Mouse (Mus musculus) lung, postnatal 0 days (tissue): ENCODE results near the gene Slc8a2. TPM values are rescaled to one million over a fixed set of nuclear protein-coding genes. Genes with fewer than 3 reads are reported as not detected.

ENCODE experiments used
- ATAC-seq: fragments of 200-750 bp; cut with Nextera tagmentation; 2 replicates; pipeline ENCODE4 v1.8.0; 2017; ENCODE audit warnings: moderate library complexity
- DNase-seq: peaks from one replicate; pipeline ENCODE4 v3.0.0-alpha.2; 2016; ENCODE audit warnings: low spot score
- H3K27ac ChIP-seq: fragments of 300-500 bp; sonication (generic); 2 replicates; pipeline ENCODE4 v1.5.1; 2014; ENCODE audit warnings: antibody characterized with exemption, mild to moderate bottlenecking, low read length, mixed read lengths
- H3K27me3 ChIP-seq: fragments of 300-500 bp; sonication (generic); replicated peaks from 2 replicates; pipeline ENCODE4 v1.6.1; 2014; ENCODE audit warnings: low read length, mixed read lengths; ENCODE audit not compliant: insufficient read depth
- H3K36me3 ChIP-seq: fragments of 300-500 bp; sonication (generic); 2 replicates; pipeline ENCODE4 v1.6.1; 2014; ENCODE audit warnings: low read length, mixed read lengths; ENCODE audit not compliant: insufficient read depth
- H3K4me1 ChIP-seq: fragments of 300-500 bp; sonication (generic); 2 replicates; pipeline ENCODE4 v1.6.1; 2014; ENCODE audit warnings: antibody characterized with exemption, low read depth, low read length, mixed read lengths; ENCODE audit not compliant: insufficient read depth
- H3K4me2 ChIP-seq: fragments of 300-500 bp; sonication (generic); replicated peaks from 2 replicates; pipeline ENCODE4 v1.6.1; 2014; ENCODE audit warnings: low read depth, mild to moderate bottlenecking, low read length, moderate library complexity, mixed read lengths
- H3K4me3 ChIP-seq: fragments of 300-500 bp; sonication (generic); 2 replicates; pipeline ENCODE4 v1.5.1; 2014; ENCODE audit warnings: low read depth, low read length
- H3K9ac ChIP-seq: fragments of 300-500 bp; sonication (generic); replicated peaks from 2 replicates; pipeline ENCODE4 v1.6.1; 2014; ENCODE audit warnings: low read depth, mild to moderate bottlenecking
- H3K9me3 ChIP-seq: fragments of 300-500 bp; sonication (generic); 2 replicates; pipeline ENCODE4 v1.6.1; 2016; ENCODE audit warnings: low read length, mixed read lengths
- CTCF ChIP-seq: IDR thresholded peaks from 2 replicates; pipeline ENCODE4 v1.5.1; 2016; ENCODE audit warnings: antibody characterized with exemption, mild to moderate bottlenecking
- EP300 ChIP-seq: IDR thresholded peaks from 2 replicates; pipeline ENCODE4 v1.6.1; 2016; ENCODE audit warnings: antibody characterized with exemption, mild to moderate bottlenecking, control low read depth
- WGBS: fragments of 180-500 bp; shearing (Covaris S2); extraction: QIAGEN DNeasy Blood & Tissue Kit; methylation state at CpG from one replicate; pipeline ENCODE4 v1.1.7; 2014; 5-methylcytosine and 5-hydroxymethylcytosine counted together
- polyA plus RNA-seq: library from polyadenylated mRNA; unstranded; fragments of >200 nt; fragmentation: Nextera tagmentation; extraction: Ambion mirVana; gene quantifications from 2 replicates; pipeline ENCODE4 v1.2.1, GENCODE M21; 2015

The Slc8a2 gene
- polyA plus RNA-seq, 1 experiment from 2014 or later: 0.05 TPM

- Histone ChIP-seq H3K36me3 (no peaks in the 10 kb centered on the region), H3K4me3 (no peak overlapping the region), H3K27me3 (peaks cover 7% of the 10 kb centered on the region), H3K4me1 (no peaks in the 10 kb centered on the region), H3K9ac (no peak overlapping the region; the same call in 1 of the 2 replicates), H3K9me3 (no peaks in the 10 kb centered on the region), H3K27ac (no peak overlapping the region), H3K4me2 (no peak overlapping the region)
- DNase-seq (no peak), ATAC-seq (no peak)
- TF ChIP-seq CTCF: no peak
- TF ChIP-seq EP300: no peak
- 56% methylated on average over 9 of the region's 9 CpGs for WGBS
Observed at GRCm38 (mm10) chr7:16155132-16155872, 25.7 kb downstream of the Slc8a2 start.

- H3K36me3 ChIP-seq: no peaks in the 10 kb centered on the region
- 57% methylated on average over 8 of the region's 8 CpGs for WGBS
Observed at GRCm38 (mm10) chr7:16156105-16156714, 26.6 kb downstream of the Slc8a2 start.

GRCm38 (mm10) chr7:16158735-16159134 is 29.1 kb downstream of the Slc8a2 start:
- TF ChIP-seq CTCF (no peak), EP300 (no peak)
- WGBS: 12% methylated on average over 35 of the region's 39 CpGs
- H3K9me3 ChIP-seq: no peaks in the 10 kb centered on the region
- no peak for ATAC-seq
- H3K9ac ChIP-seq: no peak overlapping the region
- no peaks in the 10 kb centered on the region for H3K36me3 ChIP-seq
- H3K4me2 ChIP-seq: no peak overlapping the region
- no peak for DNase-seq
- H3K27ac ChIP-seq: no peak overlapping the region
- H3K27me3 ChIP-seq: peaks cover 7% of the 10 kb centered on the region
- H3K4me1 ChIP-seq: no peaks in the 10 kb centered on the region
- H3K4me3 ChIP-seq: no peak overlapping the region

More at GRCm38 (mm10) chr7:16156105-16156714, 26.6 kb downstream of the Slc8a2 start:
- no peak overlapping the region for H3K9ac ChIP-seq
- no peak overlapping the region for H3K27ac ChIP-seq
- ATAC-seq: no peak
- no peak overlapping the region for H3K4me2 ChIP-seq
- no peak for TF ChIP-seq EP300
- no peak for TF ChIP-seq CTCF
- H3K4me3 ChIP-seq: no peak overlapping the region
- DNase-seq: no peak
- H3K27me3 ChIP-seq: peaks cover 7% of the 10 kb centered on the region
- H3K9me3 ChIP-seq: no peaks in the 10 kb centered on the region
- H3K4me1 ChIP-seq: no peaks in the 10 kb centered on the region

- H3K27me3 ChIP-seq: peaks cover 7% of the 10 kb centered on the region
- H3K4me1 ChIP-seq: no peaks in the 10 kb centered on the region
- DNase-seq: peak; percentile 35
- H3K4me2 ChIP-seq: no peak overlapping the region
- no peak for TF ChIP-seq CTCF
- TF ChIP-seq EP300: no peak
- no peaks in the 10 kb centered on the region for H3K9me3 ChIP-seq
- 81% methylated on average over 3 of the region's 3 CpGs for WGBS
- H3K4me3 ChIP-seq: no peak overlapping the region
- H3K27ac ChIP-seq: no peak overlapping the region
- ATAC-seq: no peak
- no peak overlapping the region for H3K9ac ChIP-seq
- H3K36me3 ChIP-seq: no peaks in the 10 kb centered on the region
Observed at GRCm38 (mm10) chr7:16160702-16161101, 31.1 kb downstream of the Slc8a2 start.

GRCm38 (mm10) chr7:16161302-16161701 is 31.7 kb downstream of the Slc8a2 start:
- Histone ChIP-seq H3K27me3 (peaks cover 7% of the 10 kb centered on the region), H3K9ac (no peak overlapping the region), H3K9me3 (no peaks in the 10 kb centered on the region), H3K4me1 (no peaks in the 10 kb centered on the region), H3K36me3 (no peaks in the 10 kb centered on the region), H3K4me2 (no peak overlapping the region), H3K27ac (no peak overlapping the region), H3K4me3 (no peak overlapping the region)
- 81% methylated on average over 9 of the region's 9 CpGs for WGBS
- no peak for TF ChIP-seq CTCF
- ATAC-seq (no peak), DNase-seq (no peak)

- no peak overlapping the region for H3K27ac ChIP-seq
- no peak for TF ChIP-seq EP300
- no peak for TF ChIP-seq CTCF
- H3K9me3 ChIP-seq: no peaks in the 10 kb centered on the region
- no peak for ATAC-seq
- no peak for DNase-seq
- H3K4me2 ChIP-seq: no peak overlapping the region
- 72% methylated on average over 7 of the region's 7 CpGs for WGBS
- no peak overlapping the region for H3K4me3 ChIP-seq
- H3K4me1 ChIP-seq: no peaks in the 10 kb centered on the region
- H3K27me3 ChIP-seq: peaks cover 7% of the 10 kb centered on the region
- no peak overlapping the region for H3K9ac ChIP-seq
- no peaks in the 10 kb centered on the region for H3K36me3 ChIP-seq
Observed at GRCm38 (mm10) chr7:16162036-16162435, 32.4 kb downstream of the Slc8a2 start.
